Mouse (Mus musculus): ENCODE data around the gene Micu1. TPM values are rescaled to one million over a fixed set of nuclear protein-coding genes. Genes with fewer than 3 reads are reported as not detected.
"Not testable (repeated sequence)": the region's sequence is repeated elsewhere in the genome, so short reads cannot be mapped to it uniquely, and the experiment has no call there.

Micu1 gene
- total RNA-seq, 2 experiments from 2014 or later: 24.3 to 25.8 TPM

DNA sequence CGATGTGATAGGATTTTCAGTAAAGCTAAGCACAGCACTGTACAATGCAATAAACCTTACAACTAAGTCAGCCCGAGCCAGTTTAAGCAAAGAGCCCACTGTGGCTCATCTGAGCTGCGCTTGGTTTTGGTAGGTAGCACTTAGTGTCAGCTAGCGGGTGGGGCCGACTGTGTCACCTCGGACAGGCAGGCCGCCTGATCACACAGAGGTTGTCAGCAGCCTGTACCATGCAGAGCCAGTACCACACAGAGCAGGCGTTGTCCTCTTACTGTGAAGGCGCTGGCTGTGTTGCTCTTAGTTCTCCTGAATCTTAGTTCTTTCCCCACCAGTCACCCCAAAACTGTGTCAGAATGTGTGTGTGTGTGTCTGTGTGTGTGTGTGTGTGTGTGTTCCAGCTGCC lies 146.7 kb downstream of the Micu1 start:
- DNase-seq: no peak

- no peak for DNase-seq
Observed at GRCm38 (mm10) chr10:59849371-59849770, 147.1 kb downstream of the Micu1 start.

DNA sequence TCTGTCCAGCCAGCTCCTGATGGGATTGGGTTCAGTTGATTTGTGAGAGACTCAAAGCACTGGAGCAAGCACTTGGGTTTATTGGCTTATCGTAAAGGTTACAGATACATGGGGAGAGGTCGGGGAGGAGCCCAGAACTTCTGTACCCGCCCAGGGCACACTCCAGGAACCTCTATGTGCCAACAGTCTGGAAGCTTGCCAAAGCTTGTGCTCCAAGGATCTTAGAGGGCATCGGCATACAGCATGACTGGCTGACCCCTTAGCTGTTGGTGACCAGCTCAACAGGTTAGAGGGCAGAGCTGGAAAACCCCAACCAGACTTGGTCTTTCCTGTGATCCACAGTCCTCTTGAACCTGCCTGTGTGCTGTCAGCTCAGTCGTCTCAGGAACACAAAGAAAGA lies 154.9 kb downstream of the Micu1 start:
- no peak for DNase-seq

- no peak for DNase-seq
Observed at GRCm38 (mm10) chr10:59860684-59861083, 158.4 kb downstream of the Micu1 start.

- no peak for DNase-seq
Observed at GRCm38 (mm10) chr10:59861201-59861600, 158.9 kb downstream of the Micu1 start.

DNA sequence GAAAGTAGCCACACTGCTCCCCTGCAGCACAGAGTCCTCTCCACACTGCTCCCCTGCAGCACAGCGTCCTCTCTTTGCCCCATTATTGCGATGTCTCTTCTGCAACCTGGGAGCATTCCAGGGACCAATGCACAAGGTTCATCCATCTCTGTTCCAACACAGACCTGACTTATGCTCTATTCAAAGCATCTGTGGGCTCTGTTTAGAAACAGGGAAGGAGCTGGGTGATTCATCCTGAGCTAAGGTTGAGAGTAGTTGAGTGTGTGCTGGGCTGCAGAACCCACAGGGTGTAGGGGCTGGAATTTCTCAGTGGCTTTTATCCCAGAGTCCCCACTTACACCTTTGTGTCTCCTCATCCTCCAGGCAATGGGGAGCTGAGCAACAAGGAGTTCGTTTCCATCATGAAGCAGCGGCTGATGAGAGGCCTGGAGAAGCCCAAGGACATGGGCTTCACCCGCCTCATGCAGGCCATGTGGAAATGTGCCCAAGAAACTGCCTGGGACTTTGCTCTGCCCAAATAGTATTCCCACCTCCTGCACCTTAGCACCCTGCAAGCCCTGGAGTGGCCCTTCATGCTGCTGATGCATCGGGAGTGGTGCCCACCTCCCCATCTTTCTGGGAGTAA lies 160.7 kb downstream of the Micu1 start:
- DNase-seq: no peak

DNA sequence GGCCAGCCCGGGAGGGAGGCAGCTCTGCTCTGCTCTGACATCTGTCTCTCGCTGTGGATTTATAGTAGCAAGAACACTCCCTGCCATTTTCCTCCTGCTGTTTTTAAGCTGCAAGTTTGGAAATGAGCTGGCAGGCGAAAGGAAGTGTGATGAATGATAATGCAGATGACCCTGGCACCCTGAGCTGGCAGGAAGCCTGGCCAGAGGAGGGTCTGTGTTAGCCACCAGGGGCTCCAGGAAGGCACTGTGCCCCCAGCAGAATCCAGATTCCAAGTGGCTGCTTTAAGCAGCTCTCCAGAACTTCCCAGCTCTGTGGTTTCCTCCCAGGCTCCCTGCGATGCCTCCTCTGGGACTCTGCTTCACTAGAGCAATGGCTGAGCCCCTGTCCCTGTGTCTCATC lies 161.3 kb downstream of the Micu1 start:
- DNase-seq: no peak

DNA sequence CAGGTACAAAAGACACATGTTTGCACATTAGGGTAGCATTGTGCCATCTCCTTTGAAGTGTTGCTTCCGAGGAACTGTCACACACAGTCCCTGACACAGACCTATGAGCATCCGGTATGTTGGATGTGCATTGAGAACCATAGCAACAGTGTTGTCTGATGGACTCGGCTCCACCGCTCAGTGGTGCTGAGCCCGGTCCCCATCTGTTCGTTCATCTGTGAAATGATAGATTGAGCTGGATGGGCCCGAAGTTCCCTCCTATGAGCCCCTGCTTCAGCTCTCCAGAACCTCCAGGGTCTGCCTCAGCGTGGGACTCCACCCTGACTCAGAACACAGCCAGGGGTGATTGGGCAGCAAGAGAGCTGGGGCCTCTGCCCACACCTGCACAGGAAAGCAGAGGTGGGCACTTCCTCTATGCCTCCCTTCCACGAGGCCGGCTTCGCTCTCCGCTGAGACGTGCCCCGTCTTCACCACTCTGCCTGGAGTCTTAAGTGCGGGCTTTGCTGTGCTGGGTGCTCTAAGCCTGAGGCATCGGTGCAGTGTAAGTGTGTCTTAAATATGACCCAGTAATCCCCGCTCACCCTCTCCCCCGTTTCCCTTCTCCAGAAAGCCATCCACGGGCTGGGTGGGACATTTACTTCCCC lies 162.1 kb downstream of the Micu1 start:
- DNase-seq: no peak

DNA sequence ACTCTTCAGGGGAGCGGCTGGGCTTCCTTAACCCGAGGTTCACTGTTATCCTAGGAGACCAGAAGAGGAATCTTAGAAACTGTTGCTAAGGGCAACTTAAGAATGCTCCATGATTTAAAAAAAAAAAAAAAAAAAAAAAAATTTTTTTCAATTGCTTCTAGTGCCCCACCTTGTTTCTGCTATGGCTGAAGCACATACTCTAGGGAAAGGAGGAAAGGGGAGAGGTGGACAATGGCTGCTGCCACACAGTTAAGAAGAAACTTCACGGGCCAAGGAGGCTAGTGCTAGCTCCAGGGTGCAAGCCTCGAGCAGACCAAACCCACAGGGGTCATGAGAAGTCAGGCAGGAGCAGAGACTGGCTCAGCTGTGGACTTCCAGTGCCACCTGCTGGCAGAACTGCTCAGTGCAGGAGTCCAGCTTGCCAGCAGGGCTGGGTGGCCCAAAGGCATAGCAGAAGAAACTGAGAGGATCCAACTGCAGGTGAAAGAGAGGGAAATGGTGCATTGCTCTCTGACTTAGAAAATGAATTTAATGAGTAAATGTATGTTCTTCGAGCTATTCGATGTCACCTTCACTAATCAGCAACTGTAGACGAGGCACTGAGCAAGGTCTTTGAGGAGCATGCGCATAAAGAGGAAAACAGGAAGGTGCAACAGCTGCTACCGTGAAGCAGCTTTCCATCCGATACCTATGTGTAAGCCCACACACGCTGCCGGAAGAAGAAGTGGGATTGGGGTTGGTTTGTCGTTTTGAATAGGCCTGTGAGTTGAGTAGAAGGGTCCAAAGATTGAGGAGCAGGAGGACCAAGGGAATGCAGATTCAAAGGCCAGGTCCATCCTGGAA lies 162.8 kb downstream of the Micu1 start:
- DNase-seq: peak; percentile 81 to 94

DNA sequence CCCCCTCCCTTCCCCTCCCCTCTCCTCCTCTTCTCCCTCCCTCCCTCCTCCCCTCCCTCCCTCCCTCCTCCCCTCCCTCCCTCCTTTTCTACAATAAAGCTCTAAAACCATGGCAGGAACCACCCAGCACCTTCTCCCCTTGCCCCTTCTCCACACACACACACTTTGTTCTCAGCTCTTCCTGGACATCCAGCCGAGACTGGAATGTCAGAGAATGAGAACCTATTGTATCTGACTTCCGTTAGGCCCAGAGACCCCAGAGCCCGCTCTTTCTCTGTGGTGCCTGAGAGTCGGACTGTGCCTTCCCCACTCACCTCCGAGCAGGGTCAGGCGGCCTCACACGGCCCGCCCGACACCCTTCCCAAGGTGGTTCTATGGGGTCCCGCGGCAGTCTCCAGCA lies 166.0 kb downstream of the Micu1 start:
- DNase-seq: no peak

DNA sequence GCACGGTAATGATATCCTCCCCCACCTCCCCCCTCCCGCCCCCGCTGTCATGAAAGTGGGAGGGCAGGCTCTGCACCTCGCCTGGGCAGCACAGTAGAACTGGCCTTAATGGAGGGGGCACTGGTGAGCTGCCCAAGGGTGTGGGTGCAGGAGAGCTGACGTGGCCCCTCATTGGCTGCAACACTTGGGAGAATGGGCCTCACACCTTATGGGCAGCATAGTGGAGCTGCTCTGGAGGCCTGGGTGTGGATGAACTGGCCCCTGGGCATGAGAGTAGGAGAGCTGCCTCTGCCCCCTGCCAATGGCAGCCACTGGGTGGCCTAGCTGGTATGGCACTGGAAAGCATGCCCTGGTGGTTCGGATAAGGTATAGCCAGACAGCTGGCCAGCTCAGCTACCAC lies 167.8 kb downstream of the Micu1 start:
- DNase-seq: no peak

DNA sequence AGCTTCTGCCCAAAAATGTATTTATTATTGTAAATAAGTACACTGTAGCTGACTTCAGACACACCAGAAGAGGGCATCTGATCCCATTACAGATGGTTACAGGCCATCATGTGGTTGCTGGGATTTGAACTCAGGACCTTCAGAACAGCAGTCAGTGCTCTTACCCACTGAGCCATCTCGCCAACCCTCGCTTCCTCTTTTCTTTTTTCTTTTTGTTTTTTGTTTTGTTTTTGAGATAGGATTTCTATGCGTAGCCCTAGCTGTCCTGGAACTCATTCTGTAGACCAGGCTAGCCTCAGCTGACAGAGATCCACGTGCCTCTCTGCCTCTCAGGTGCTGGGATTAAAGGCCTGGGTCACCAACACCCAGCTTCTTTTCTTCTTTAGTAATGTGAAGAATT lies 170.4 kb downstream of the Micu1 start:
- not testable (repeated sequence) for DNase-seq

DNA sequence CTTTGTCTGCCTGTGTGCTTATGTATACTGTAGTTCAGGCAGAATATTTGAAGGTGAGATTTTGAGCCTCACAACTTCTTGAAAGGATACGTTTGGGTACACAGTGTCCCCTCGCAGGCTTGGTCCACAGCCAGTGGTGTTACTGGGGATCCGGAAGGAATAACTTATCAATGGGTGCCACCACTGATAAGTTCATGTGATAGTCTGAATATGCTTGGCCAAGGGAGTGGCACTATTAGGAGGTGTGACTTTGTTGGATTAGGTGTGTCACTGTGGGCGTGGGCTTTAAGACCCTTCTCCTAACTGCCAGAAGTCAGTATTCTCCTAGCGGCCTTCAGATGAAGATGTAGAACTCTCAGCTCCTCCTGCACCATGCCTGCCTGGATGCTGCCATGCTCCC lies 170.9 kb downstream of the Micu1 start:
- no peak for DNase-seq

DNA sequence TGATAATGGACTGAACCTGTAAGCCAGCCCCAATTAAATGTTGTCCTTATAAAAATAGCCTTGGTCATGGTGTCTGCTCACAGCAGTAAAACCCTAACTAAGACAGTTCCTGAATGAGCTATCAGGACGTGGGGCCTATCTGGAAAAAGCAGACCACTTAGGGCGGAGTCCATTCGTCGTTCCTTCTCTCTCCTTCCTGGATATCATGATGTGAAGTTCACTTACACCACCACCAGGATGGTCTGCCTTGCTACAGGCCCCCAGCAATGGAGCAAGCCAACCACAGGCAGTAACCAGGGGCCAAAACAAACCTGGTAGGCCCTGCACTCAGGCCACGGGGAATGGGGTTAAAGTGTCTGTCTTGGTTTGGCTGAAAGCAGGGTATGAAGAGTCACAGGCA lies 171.3 kb downstream of the Micu1 start:
- DNase-seq: no peak

DNA sequence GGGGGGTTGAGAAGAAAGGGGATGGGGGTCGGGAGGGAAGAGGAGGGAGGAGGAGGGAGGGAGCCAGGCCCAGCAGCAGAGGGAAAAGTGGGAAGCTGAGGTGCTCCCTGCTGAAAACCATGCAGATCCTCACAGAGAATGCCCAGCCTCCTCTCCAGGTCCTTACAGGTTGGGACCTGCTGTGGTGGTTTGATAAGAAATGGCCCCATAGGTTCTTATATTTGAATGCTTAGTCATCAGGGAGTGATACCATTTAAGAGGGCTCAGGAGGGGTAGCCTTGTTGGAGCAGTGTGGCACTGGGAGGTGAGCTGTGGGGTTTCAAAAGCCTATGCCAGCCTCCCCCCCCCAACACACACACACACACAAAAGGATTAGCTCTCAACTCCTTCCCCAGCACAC lies 173.1 kb downstream of the Micu1 start:
- no peak for DNase-seq

GRCm38 (mm10) chr10:59876698-59877097 lies 174.4 kb downstream of the Micu1 start:
- DNase-seq: not testable (repeated sequence)

DNA sequence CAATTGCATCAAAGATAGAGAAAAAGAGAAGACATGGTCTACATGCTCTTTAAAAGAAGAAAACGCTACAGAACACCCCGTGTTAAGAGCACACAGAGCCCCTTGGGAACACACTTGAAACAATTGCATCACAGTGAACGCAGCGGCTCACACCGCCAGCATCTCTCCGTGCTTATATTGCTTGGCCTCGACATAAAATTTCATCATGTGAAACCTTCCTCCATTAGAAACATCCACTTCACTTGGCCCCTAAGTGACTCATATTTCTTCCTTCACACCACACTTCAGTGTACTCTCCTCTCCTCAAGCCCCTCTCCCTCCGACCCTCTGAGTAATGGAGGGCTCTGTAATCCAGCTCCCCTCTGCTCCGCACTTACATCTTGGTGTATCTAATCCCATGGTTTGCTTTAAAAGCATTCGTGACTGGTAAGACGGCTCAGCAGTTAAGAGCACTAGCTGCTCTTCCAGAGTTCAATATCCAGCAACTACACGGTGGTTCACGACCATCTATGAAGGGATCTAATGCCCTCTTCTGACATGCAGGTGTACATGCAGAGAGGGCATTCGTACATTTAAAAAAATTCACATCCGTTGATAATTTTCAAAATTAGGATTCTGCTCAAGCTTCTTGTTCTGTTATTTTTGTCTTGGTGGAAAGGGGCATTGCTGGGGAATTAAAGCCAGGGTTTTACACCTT lies 175.3 kb downstream of the Micu1 start:
- DNase-seq: no peak

DNA sequence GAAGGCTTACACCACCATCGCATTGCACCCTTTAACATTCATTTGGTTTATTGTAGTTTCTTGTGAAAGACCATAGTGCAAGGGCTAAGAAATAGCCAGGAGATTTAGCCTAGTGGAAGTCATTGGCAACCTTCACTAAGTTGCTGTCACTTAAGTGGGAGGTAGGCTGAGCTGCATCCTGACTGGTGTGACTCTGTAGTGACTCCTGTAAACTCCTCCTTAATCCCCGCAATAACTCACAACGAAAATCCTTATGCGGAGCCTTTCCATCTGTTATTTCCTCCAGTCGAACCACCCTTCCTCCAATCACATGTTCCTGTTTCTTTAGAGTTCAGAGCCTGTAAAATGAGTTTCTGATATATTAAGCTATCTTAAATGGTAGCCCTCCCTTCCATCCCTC lies 176.5 kb downstream of the Micu1 start:
- DNase-seq: no peak

DNA sequence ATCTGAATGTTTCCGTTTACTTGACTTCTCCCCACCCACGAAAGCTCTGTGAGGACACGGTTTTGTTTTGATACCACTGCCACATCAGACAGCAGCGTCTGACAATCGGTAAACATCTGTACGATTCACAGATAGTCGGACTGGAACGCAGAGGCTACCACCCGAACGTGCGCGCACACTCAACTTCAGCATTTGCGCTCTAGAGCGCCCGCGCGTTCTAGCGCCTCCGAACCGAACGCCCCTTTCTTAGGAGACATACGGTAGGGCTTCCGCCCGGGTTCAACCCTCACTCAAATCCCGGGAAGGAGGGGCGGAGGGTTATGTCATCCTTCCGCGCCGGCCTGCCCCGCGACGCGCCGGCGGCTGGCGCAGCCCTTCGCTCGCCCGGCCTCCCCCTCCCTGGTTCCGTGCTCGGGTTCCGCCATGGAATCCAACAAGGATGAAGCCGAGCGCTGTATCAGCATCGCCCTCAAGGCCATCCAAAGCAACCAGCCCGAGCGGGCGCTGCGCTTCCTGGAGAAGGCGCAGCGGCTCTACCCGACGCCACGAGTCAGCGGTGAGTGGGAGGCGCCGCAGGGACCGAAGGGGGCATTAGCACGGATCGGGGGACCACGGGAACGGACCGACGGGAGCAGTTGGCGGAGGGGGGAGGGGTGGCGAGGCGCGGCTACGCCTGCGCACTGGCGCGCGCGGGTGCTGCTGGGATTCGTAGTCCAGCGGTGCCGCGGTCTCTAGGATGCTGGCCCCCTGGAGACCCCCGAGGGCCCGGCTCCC lies 177.2 kb downstream of the Micu1 start, which contains the start of gene Dnajb12:
Gene Dnajb12 (plus strand): TSS at position 302 of the 774 bp plus-strand sequence.
- peak; percentile 94 to 96 for DNase-seq

GRCm38 (mm10) chr10:59880029-59880386 lies 177.7 kb downstream of the Micu1 start:
- no peak for DNase-seq

- no peak for DNase-seq
Observed at GRCm38 (mm10) chr10:59880837-59881236, 178.6 kb downstream of the Micu1 start.
